Mouse (Mus musculus): ENCODE data around the gene Arf1. TPM values are rescaled to one million over a fixed set of nuclear protein-coding genes. Genes with fewer than 3 reads are reported as not detected.
A peak's percentile ranks its signal among the peaks of the same experiment; 100 is the strongest.

The Arf1 gene
- polyA plus RNA-seq, 1 experiment from 2014 or later, result 582 TPM

DNA sequence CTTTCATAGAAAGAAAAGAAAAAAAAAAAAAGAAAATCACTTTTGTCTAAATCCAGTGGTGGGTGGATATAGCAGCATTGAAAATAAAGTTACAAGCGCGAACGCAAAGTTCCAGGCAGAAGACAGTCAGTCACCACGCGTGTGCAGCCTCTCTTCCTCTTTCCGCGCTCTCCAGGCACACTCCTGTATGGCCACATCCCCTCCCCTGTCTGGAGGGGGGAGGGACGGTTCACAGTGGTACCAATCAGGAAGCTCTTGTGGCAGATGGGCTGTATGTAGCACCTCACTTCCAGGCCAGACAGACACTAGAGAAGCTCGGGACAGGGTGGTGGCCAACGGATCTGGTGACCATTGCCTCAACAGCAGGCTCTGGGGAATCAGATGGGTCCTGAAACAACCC lies 20.0 kb upstream of the Arf1 start:
- no peak for ATAC-seq (ENCODE audit: extremely low read depth, insufficient number of reproducible peaks, low FRiP score, low TSS enrichment)

DNA sequence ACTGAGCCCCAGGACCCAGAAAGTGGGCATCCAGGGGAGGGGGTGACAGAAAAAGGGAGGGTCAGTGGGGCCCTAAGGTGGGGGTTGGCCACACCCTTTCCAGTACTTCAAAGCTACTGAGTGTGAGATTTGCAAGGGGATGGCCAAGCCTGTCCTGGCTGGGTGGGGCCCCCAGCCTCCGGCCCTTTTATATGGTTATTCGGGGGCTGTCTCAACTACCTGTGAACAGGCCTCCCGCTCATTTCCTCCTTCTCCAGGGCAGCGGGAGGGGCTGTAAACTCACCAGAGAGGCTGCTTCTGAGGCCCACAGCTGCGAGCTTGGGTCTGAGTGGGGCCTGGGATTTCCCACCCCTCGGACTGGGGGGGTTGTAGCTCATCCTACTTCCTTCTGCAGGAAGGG lies 15.8 kb upstream of the Arf1 start:
- WGBS, result 28% methylated on average over 6 of the region's 6 CpGs
- Histone ChIP-seq H3K27ac (replicated peaks) (no peak overlapping the region), H3K27me3 (replicated peaks) (peaks cover 84% of the 10 kb centered on the region), H3K4me1 (peaks cover 6% of the 10 kb centered on the region), H3K9ac (no peak overlapping the region), H3K4me2 (no peak overlapping the region), H3K4me3 (no peak overlapping the region), H3K36me3 (no peaks in the 10 kb centered on the region), H3K9me3 (no peaks in the 10 kb centered on the region)
- no peak for ATAC-seq (ENCODE audit: extremely low read depth, insufficient number of reproducible peaks, low FRiP score, low TSS enrichment)

More for the DNA sequence above, 20.0 kb upstream of the Arf1 start:
- no peak overlapping the region for H3K4me2 ChIP-seq
- peaks cover 84% of the 10 kb centered on the region for H3K27me3 ChIP-seq (replicated peaks)
- no peak overlapping the region for H3K4me3 ChIP-seq
- H3K27ac ChIP-seq (replicated peaks), result no peak overlapping the region
- no peak overlapping the region for H3K9ac ChIP-seq
- H3K4me1 ChIP-seq, result no peaks in the 10 kb centered on the region
- no peaks in the 10 kb centered on the region for H3K36me3 ChIP-seq
- WGBS, result 58% methylated on average over 10 of the region's 10 CpGs
- no peaks in the 10 kb centered on the region for H3K9me3 ChIP-seq

DNA sequence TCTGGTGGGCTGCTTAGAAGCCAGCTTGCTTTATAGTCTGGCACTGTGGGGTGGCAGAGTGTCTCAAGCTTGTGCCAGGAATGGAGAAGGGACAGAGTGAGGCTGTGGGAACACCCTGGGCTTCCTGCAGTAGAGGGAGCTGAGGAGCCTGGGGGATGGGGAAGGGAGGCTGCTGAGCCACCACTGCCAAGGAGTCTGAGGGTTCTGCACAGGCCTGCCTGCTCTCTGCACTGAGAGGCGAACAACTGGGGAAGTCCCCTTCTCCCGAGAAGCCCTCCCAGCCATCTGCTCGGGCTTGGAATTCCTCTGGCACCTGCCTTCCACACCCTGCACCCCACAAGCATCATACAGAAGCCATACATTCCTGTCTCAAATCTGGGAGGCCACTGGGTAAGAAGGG lies 13.8 kb upstream of the Arf1 start:
- no peaks in the 10 kb centered on the region for H3K36me3 ChIP-seq
- no peak for ATAC-seq (ENCODE audit: extremely low read depth, insufficient number of reproducible peaks, low FRiP score, low TSS enrichment)
- no peak overlapping the region for H3K27ac ChIP-seq (replicated peaks)
- H3K9me3 ChIP-seq, result no peaks in the 10 kb centered on the region
- WGBS, result 14% methylated on average over 3 of the region's 3 CpGs
- H3K27me3 ChIP-seq (replicated peaks), result peaks cover 73% of the 10 kb centered on the region
- no peak overlapping the region for H3K4me2 ChIP-seq
- peaks cover 11% of the 10 kb centered on the region for H3K4me1 ChIP-seq
- no peak overlapping the region for H3K9ac ChIP-seq
- H3K4me3 ChIP-seq, result no peak overlapping the region

DNA sequence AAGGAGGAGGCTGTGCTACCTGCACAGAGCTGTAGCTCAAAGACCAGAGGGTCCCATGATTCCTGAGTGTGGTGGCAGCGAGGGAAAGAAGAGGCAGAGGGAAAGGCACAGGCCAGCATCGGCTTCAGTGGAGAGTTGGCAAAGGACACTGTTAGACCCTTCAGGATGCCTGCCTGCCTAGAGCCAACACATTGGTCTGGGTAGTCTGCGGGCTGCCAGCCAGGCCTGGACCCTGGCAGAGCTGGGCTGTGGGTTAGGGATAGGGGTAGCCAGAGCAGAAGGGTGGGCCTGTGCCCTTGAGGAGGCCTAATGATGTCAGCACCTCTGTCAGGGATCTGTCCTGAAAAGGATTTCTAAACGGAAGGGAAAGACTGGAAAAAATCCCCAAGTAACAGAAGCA lies 11.7 kb upstream of the Arf1 start:
- no peak for ATAC-seq (ENCODE audit: extremely low read depth, insufficient number of reproducible peaks, low FRiP score, low TSS enrichment)
- H3K9me3 ChIP-seq, result no peaks in the 10 kb centered on the region
- no peak overlapping the region for H3K4me2 ChIP-seq
- H3K36me3 ChIP-seq, result no peaks in the 10 kb centered on the region
- H3K4me1 ChIP-seq, result peaks cover 11% of the 10 kb centered on the region
- H3K27me3 ChIP-seq (replicated peaks), result peaks cover 69% of the 10 kb centered on the region
- no peak overlapping the region for H3K4me3 ChIP-seq
- no peak overlapping the region for H3K9ac ChIP-seq
- WGBS, result 70% methylated on average over 4 of the region's 4 CpGs
- H3K27ac ChIP-seq (replicated peaks), result no peak overlapping the region

DNA sequence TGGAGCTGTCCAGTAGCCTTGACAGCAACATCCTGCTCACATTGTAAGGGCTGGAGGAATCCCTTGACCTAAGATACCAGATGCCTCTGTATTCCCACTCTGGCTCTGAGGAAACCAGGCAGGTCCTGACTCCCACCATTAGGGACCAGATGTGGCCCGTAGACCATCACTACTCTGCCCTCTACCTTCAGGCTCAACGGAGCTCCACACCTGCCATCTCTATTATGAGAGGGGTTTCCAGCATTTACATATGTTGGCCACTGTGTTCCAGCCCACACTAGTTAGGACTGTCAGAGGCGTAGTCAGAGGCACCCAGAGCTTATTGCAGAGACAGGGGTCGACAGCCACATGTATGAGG lies 11.3 kb upstream of the Arf1 start:
- Histone ChIP-seq H3K36me3 (no peaks in the 10 kb centered on the region), H3K4me2 (0 out of 2 replicates have a peak overlapping the region, but pooled peaks have one; percentile 9), H3K4me3 (no peak overlapping the region), H3K27me3 (replicated peaks) (peaks cover 69% of the 10 kb centered on the region), H3K9ac (no peak overlapping the region), H3K9me3 (no peaks in the 10 kb centered on the region), H3K4me1 (peaks cover 11% of the 10 kb centered on the region), H3K27ac (replicated peaks) (no peak overlapping the region)
- ATAC-seq (ENCODE audit: extremely low read depth, insufficient number of reproducible peaks, low FRiP score, low TSS enrichment), result no peak
- 66% methylated on average over 4 of the region's 4 CpGs for WGBS

DNA sequence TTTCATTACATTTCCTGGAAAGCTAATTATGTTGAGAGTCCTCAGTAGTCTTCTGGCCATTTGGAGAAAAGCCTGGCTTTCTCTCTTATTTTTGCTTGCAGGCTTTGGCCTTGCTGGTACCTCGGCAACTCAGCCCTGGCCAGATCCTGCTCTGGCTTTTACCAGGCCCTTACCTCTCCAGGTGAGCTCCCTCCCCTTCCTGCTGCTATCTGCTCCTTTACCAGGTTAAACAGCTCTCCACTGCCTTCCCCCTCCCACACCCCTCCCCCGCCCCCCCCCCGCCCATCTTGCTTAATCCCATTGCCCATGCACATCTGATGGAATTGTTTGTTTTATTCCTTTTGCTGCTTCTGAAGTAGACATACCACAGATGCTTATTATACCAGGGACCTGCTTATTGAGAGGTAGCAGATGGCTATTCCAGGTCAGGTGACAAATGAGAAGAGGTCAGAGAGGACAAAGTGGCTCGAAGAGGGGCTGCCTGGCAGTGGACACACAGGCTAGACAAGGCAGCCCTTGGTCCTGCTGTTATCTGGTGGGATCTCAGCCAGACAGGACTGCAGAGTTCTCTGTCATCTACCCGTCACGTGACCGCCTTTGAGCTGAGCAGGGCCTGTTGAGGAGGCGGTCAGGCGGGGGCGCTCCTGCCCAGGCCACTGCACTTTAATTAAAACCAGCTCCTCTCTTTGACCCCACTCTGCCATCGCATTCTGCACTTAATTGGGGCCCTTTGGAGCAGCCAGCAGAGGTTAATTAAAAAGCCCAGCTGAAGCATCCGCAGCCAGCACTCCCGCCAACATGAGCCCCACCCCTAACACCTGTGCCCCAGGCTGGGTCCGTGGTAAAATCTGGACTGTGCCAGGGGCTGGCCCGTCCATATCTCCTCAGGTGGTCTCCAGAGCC lies 10.7 kb upstream of the Arf1 start:
- H3K27ac ChIP-seq (replicated peaks), result no peak overlapping the region
- WGBS, result 8% methylated on average over 14 of the region's 15 CpGs
- peak overlapping the region; percentile 9; the same call in 1 of the 2 replicates for H3K4me2 ChIP-seq
- peaks cover 11% of the 10 kb centered on the region for H3K4me1 ChIP-seq
- H3K36me3 ChIP-seq, result no peaks in the 10 kb centered on the region
- ATAC-seq (ENCODE audit: extremely low read depth, insufficient number of reproducible peaks, low FRiP score, low TSS enrichment), result peak; percentile 71; the same call in 1 of the 2 replicates
- no peaks in the 10 kb centered on the region for H3K9me3 ChIP-seq
- H3K9ac ChIP-seq, result no peak overlapping the region
- H3K4me3 ChIP-seq, result no peak overlapping the region
- H3K27me3 ChIP-seq (replicated peaks), result peaks cover 66% of the 10 kb centered on the region

DNA sequence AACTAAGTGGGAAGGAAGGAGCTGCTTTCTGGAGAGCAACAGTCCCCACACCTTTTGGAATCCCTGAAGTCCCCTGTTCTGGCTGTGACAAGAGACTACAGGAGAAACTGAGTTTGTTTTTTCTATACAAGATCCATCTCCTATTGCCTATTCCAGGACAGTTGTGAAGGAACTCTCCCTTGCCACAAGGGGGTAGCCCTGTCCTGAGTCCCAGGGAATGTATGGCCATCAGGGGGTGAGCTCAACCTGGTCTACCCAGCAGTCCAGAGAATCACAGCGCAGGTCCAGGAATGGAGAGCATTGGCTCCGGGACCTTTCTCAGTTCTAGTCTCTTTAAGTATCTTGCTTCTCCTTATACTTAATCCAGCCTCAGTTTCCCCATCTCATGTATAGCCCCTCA lies 4.7 kb upstream of the Arf1 start:
- 48% methylated on average over 2 of the region's 2 CpGs for WGBS
- no peak overlapping the region for H3K9ac ChIP-seq
- peaks cover 16% of the 10 kb centered on the region for H3K4me1 ChIP-seq
- no peaks in the 10 kb centered on the region for H3K36me3 ChIP-seq
- no peak overlapping the region for H3K4me2 ChIP-seq
- H3K9me3 ChIP-seq, result no peaks in the 10 kb centered on the region
- peaks cover 27% of the 10 kb centered on the region; the same call in 1 of the 2 replicates for H3K27me3 ChIP-seq (replicated peaks)
- ATAC-seq (ENCODE audit: extremely low read depth, insufficient number of reproducible peaks, low FRiP score, low TSS enrichment), result no peak
- H3K4me3 ChIP-seq, result no peak overlapping the region
- H3K27ac ChIP-seq (replicated peaks), result no peak overlapping the region

DNA sequence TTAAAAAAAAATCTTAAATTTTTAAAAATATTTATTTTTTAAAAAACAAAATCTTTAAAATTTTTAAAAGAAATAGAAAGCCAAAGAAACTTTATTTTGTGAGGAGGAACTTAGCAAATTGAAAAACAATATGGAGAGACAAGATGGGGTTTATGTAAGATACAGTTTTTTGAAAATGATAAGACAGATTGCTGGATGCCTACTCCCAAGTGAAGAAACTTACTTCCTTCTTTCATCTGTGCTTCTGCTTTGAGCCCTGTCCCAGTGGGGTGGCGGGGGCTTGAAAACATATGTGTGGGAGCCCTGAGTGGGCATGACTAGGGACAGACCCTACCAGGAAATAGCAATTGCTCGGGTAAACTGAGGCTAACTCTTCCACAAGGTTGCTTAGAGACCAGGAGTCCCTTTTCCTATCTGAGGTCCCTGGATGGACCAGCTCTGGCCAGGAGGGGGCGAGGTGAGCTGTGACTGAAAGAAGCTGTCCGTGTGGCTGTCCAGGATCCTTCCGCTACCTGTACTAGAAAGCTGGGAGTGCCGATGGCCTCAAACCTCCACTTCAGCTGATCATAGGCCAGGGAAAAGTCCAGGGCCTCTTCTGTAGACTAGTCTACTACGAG lies 2.2 kb upstream of the Arf1 start:
- WGBS, result 9% methylated on average over 7 of the region's 7 CpGs
- no peaks in the 10 kb centered on the region for H3K9me3 ChIP-seq

DNA sequence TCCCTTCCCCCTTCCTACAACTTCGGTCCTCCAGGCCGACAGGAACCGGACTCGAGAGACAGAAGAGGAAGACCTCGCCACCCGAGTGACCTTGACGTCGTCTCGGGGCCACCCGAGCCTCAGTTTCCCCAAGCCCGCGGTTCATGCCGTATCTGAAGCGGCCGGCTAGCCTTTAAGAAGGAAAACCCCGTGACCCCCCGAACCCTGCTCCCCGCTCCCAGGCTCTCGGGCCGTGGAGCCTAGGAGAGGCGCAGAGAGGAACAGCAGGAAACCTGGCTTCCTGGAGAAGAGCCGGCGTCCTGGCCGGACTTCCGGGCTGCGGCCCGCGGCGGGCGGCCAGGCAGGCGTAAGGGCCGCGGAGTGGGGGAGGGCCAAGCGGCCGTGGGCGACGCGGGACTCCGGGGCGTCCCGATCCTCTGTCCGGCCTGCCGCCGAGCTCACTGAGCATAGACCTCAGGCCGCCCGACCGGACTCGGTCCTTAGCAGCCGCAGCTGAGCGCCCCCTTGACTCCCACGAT lies 407 bp downstream of the Arf1 start:
- peak overlapping the region; percentile 100 for H3K9ac ChIP-seq
- WGBS, result under 1% methylated on average over 49 of the region's 51 CpGs
- peak overlapping the region; percentile 100 for H3K4me3 ChIP-seq
- no peaks in the 10 kb centered on the region for H3K27me3 ChIP-seq (replicated peaks)
- H3K9me3 ChIP-seq, result no peaks in the 10 kb centered on the region
- H3K4me1 ChIP-seq, result peaks cover 54% of the 10 kb centered on the region
- ATAC-seq (ENCODE audit: extremely low read depth, insufficient number of reproducible peaks, low FRiP score, low TSS enrichment), result peak; percentile 82
- H3K4me2 ChIP-seq, result peak overlapping the region; percentile 96
- H3K36me3 ChIP-seq, result peaks cover 9% of the 10 kb centered on the region
- H3K27ac ChIP-seq (replicated peaks), result peak overlapping the region; percentile 99

More for the DNA sequence above, 2.2 kb upstream of the Arf1 start:
- Histone ChIP-seq H3K36me3 (no peaks in the 10 kb centered on the region), H3K9ac (no peak overlapping the region), H3K4me3 (no peak overlapping the region), H3K4me1 (peaks cover 34% of the 10 kb centered on the region), H3K27ac (replicated peaks) (no peak overlapping the region), H3K27me3 (replicated peaks) (peaks cover 19% of the 10 kb centered on the region; the same call in 1 of the 2 replicates), H3K4me2 (no peak overlapping the region)
- no peak for ATAC-seq (ENCODE audit: extremely low read depth, insufficient number of reproducible peaks, low FRiP score, low TSS enrichment)

DNA sequence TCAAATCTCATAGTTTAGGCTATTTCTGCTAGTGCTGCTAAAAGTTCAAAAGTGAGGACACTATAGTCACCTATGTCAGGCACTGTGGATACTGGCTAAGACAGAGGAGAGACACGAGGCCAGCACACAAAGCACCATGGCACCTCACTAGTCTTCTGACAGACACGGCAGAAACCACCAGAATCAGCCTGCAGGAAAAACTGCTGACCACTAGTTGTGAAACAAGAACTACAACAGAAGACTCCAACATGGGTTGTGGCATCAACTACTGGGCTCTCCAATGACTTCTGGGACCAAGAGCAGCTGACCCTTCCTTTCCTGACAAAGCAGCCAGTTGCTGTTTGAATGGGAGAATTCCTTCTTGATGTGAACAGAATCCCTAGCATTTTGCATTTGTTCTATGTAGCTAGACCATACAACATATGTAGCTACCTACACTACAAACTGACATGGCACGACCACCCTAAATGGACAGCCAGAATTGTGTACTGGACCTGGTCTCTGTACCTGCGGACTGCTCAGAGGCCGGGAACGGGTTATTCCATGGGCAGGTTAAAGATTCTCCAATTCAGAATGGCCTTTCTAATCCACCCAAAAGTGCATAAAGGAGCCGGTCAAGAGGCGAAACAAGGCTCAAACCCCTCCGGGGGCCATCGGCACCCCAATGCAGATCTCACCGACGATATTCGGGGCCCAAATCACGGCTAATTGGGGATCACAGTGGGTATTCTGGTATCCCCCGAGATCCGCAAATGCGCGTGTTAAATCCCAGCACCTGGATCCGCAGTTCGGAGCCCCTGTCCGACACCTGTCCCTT lies 1.1 kb downstream of the Arf1 start:
- ATAC-seq (ENCODE audit: extremely low read depth, insufficient number of reproducible peaks, low FRiP score, low TSS enrichment), result no peak
- Histone ChIP-seq H3K36me3 (peaks cover 9% of the 10 kb centered on the region), H3K27me3 (replicated peaks) (no peaks in the 10 kb centered on the region), H3K27ac (replicated peaks) (peak overlapping the region; percentile 99), H3K4me1 (peaks cover 60% of the 10 kb centered on the region), H3K9me3 (no peaks in the 10 kb centered on the region), H3K4me2 (peak overlapping the region; percentile 96), H3K4me3 (peak overlapping the region; percentile 100), H3K9ac (peak overlapping the region; percentile 100)
- WGBS, result 2% methylated on average over 21 of the region's 21 CpGs

DNA sequence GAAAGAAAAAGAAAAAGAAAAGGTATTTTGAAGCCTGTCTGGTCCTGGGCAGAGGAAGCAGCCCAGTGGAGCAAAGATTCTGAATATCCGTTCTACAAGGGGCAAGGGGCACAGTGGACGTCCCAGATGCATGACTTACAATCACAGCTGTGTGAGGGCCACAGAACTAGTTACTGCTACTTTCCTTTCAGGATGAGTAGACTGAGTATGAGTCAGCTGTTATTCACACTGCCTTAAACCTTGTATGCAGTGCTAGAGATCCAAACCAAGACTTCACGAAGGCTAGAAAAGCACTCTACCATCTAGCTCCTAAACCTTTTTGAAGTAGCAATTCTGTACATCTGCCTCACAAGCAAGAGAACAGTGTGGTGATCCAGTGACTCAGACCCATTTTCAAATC lies 1.8 kb downstream of the Arf1 start:
- Histone ChIP-seq H3K4me2 (peak overlapping the region; percentile 96), H3K9ac (peak overlapping the region; percentile 100), H3K4me3 (peak overlapping the region; percentile 100), H3K27me3 (replicated peaks) (no peaks in the 10 kb centered on the region), H3K36me3 (peaks cover 9% of the 10 kb centered on the region), H3K4me1 (peaks cover 67% of the 10 kb centered on the region), H3K27ac (replicated peaks) (peak overlapping the region; percentile 99; the same call in 1 of the 2 replicates), H3K9me3 (no peaks in the 10 kb centered on the region)
- 36% methylated on average over 3 of the region's 3 CpGs for WGBS
- ATAC-seq (ENCODE audit: extremely low read depth, insufficient number of reproducible peaks, low FRiP score, low TSS enrichment), result no peak

Data from heart, embryonic 13.5 days (tissue).